Mouse (Mus musculus) adrenal gland, postnatal 0 days (tissue): ENCODE measurements around the gene Slc12a8. TPM values are rescaled to one million over a fixed set of nuclear protein-coding genes. Genes with fewer than 3 reads are reported as not detected.

Experiments
- polyA plus RNA-seq: library from polyadenylated mRNA; unstranded; fragments of >200 nt; fragmentation: Nextera tagmentation; extraction: Ambion mirVana; gene quantifications from 2 replicates; pipeline ENCODE4 v1.2.1, GENCODE M21; 2015

Gene Slc12a8
- 1.7 and 2.6 TPM in 2 replicates for polyA plus RNA-seq

GRCm38 (mm10) chr16:33516807-33517565, at the start of gene Slc12a8:
Gene Slc12a8 (plus strand): TSS chr16:33517328.

DNA sequence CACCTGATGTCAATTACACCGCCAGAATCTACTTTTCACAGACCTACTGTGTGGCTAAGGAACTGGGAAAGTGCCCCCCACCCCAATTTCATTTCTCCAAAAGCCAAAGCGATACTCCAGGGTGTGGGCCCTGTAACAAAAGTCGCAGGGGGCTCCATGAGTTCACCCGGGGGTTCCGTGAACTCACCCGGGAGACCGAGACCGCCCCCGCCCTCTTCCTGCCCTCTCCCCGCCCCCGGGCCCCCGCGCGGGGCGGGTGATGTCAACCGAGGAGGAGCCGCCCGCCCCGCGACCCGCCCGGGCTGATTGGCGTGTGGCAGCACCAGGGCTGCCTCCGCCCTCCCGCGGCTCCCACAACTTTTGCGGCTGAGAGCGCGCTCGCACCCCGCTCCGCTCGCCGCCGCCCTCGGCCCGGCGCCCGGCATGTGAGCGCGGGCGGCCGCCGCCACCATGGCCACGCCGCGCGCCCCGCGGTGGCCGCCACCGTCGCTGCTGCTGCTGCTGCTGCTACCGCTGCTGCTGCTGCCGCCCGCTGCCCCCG, 167.1 kb downstream of the Slc12a8 start, which contains the start of gene Heg1:
Gene Heg1, plus strand, starts transcription at position 209 of the 541 bp plus-strand sequence.

Other genes with a start within 250 kb of the Slc12a8 start
- gene Zfp148, start 136.5 kb upstream of the Slc12a8 start, polyA plus RNA-seq, result 33.0 and 42.3 TPM in 2 replicates
- gene Heg1, start 167.0 kb downstream of the Slc12a8 start, polyA plus RNA-seq, result 31.5 and 34.6 TPM in 2 replicates